Mouse (Mus musculus) G1E (cell line): Measurements from ENCODE around the gene Tshz2.

Experiments
- CTCF ChIP-seq: IDR thresholded peaks from 2 replicates; pipeline ENCODE4 v1.5.1; 2012; ENCODE audit warnings: low read depth, low read length, inconsistent platforms, mixed read lengths
- GATA1 ChIP-seq: IDR thresholded peaks from 2 replicates; pipeline ENCODE4 v1.6.1; 2012; ENCODE audit warnings: borderline replicate concordance, low read length, inconsistent platforms, mixed read lengths
- GATA2 ChIP-seq: IDR thresholded peaks from 2 replicates; pipeline ENCODE4 v1.6.1; 2012; ENCODE audit warnings: low read depth, low read length, inconsistent platforms, borderline replicate concordance
- POLR2AphosphoS5 ChIP-seq: IDR thresholded peaks from 2 replicates; pipeline ENCODE4 v1.6.1; 2012; ENCODE audit warnings: low read depth, low read length, inconsistent platforms; ENCODE audit not compliant: insufficient replicate concordance
- TAL1 ChIP-seq: conservative IDR thresholded peaks from 2 replicates; pipeline ENCODE4 v1.6.1; 2012; ENCODE audit warnings: low read depth, low read length, inconsistent platforms, mixed read lengths

DNA sequence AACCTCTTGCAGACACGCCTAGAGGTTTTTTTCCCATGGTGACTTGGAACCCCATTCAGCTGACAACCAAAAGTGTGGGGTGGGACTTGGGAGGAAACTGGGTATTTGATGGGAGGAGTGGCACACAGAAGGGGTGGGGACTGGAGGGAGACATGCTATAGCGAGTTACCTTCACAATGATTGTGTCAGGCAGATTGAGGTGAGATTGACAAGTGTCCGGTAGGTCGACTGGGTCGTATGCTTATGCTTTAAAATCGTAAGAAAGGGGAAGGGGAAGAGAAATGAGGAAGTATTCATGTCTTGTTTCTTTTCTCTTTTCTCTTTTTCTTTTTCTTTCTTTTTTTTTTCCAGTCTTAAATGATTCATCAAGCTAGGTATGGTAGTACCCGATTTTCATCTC, 236.7 kb downstream of the Tshz2 start:
- TF ChIP-seq CTCF (no peak), GATA1 (no peak), GATA2 (no peak), TAL1 (no peak), POLR2AphosphoS5 (no peak)
